Mouse (Mus musculus): Measurements from ENCODE around the gene Aff3. TPM values are rescaled to one million over a fixed set of nuclear protein-coding genes. Genes with fewer than 3 reads are reported as not detected.

Aff3 gene
- total RNA-seq, 2 experiments from 2014 or later = 14.2 to 34.5 TPM

DNA sequence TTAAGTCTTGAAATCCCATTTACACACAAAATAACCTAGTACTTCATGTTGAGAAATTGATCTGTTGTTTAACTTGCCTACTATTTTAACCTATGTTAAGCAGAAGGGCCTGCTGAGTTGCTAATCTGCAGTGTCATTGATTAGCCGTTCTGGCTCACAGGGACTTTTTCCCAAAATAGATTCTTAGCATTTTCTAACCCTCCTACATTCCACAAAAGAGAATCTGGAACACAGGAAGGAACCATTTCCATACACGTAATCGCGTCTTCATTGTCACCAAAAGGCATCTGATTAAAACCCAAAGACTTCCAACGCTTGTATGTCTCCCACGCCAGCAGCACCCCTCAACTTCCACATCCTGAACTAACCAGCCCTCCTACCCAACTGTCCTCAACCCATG is 44.4 kb downstream of the Aff3 start:
- no peak for ATAC-seq (replicated peaks; ENCODE audit: low FRiP score, low TSS enrichment, poor library complexity, severe bottlenecking)

DNA sequence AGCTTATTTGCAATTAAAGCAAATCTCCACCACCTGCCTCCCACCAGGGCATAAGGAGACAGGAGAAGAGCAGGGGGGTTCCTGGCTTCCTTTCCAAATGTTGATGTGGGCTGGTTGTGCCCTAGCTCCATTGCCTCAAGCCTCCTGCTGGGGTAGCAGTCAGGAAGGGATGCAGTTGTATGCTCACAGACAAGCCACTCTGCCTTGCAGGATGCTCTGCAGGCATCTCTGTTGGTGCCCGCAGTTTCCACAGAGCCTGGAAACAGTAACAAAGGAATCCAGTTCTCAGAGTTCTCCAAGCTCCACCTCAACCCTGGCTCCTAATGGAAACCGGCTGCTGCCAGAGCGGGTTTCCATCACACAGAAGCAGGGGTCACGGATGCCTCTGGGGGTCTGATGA is 58.0 kb downstream of the Aff3 start:
- no peak for ATAC-seq (replicated peaks; ENCODE audit: low FRiP score, low TSS enrichment, poor library complexity, severe bottlenecking)

DNA sequence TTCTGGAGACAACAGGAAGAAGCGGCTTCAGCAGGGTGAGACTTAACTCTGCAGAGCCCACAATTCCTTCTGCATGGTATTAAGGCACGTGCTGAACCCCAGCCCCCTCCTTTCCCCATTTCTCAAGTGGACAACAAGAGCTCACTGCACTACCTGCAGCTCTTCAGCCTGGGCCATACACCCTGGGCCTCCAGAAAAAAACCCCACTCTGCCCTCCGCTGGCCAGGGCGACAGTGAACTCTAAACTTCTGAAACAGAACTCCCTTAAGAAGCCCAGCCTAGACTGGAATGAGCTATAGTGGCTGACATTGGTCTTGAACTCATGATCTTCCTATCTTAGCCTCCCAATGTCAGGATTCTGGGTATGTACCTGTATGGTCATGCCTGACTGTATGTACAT is 59.3 kb downstream of the Aff3 start:
- no peak for ATAC-seq (replicated peaks; ENCODE audit: low FRiP score, low TSS enrichment, poor library complexity, severe bottlenecking)

GRCm38 (mm10) chr1:38604611-38605010 is 60.1 kb downstream of the Aff3 start:
- ATAC-seq (replicated peaks; ENCODE audit: low FRiP score, low TSS enrichment, poor library complexity, severe bottlenecking) = no peak

DNA sequence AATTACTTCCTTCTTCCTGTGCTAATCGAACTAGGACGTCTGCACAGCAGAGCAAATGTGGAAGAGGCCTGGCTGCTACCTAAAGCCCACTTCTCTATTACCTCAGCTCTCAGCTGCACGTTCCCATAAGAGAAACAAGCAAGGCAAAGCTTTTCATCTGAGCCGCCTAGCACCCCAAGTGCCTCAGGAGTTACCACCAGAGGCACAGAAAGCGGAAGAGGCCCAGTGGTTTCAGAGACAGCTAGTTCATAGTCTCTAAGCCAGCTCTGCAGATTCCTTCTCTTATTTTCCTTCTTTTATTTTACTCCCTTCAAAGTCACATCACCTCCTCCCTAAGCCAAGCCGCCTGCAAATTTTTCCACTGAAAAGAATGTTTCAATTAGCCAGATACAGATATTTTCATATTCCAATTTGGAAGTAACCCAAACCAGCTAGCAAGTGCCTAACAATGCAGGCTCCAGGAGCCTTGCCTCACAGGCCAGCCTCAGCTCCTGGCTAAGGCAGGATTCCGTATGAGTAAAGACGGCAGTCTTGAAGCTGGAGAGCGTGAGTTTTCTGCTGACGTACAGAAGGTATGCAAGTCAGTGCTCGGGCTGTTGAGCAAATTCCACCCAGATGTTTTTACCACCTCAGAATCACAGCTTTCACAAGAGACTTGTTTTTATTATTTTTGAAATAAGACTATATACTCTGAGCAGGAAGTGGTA is 62.8 kb downstream of the Aff3 start:
- ATAC-seq (replicated peaks; ENCODE audit: low FRiP score, low TSS enrichment, poor library complexity, severe bottlenecking) = no peak

GRCm38 (mm10) chr1:38595311-38595710 is 69.4 kb downstream of the Aff3 start:
- no peak for ATAC-seq (replicated peaks; ENCODE audit: low FRiP score, low TSS enrichment, poor library complexity, severe bottlenecking)

- no peak for ATAC-seq (replicated peaks; ENCODE audit: low FRiP score, low TSS enrichment, poor library complexity, severe bottlenecking)
These were observed 70.0 kb downstream of the Aff3 start for GRCm38 (mm10) chr1:38594766-38595165.

GRCm38 (mm10) chr1:38591194-38591593 is 73.6 kb downstream of the Aff3 start:
- no peak for ATAC-seq (replicated peaks; ENCODE audit: low FRiP score, low TSS enrichment, poor library complexity, severe bottlenecking)

DNA sequence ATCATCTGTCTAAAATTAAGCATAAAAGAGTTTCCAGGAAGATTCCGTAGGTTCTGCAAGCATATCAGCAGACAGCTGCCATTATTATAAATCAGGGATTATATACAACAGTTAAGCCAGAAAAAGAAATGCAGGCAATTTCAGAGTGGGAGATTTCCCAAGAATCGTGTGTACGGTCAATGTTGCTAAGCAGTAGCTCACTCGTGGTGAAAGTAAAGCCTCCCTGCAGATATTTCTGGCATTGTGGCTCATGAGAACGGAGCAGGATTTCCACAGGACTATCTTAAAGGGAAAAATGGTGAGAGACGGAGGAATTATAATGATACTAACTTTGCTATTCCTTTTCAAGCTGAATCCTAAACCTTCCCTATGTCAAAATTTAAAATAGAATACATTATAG is 76.0 kb downstream of the Aff3 start:
- no peak for ATAC-seq (replicated peaks; ENCODE audit: low FRiP score, low TSS enrichment, poor library complexity, severe bottlenecking)

- ATAC-seq (replicated peaks; ENCODE audit: low FRiP score, low TSS enrichment, poor library complexity, severe bottlenecking) = no peak
These were observed 82.4 kb downstream of the Aff3 start for GRCm38 (mm10) chr1:38582328-38582727.

GRCm38 (mm10) chr1:38580572-38580971 is 84.2 kb downstream of the Aff3 start:
- ATAC-seq (replicated peaks; ENCODE audit: low FRiP score, low TSS enrichment, poor library complexity, severe bottlenecking) = no peak

GRCm38 (mm10) chr1:38578339-38578738 is 86.4 kb downstream of the Aff3 start:
- ATAC-seq (replicated peaks; ENCODE audit: low FRiP score, low TSS enrichment, poor library complexity, severe bottlenecking) = no peak

DNA sequence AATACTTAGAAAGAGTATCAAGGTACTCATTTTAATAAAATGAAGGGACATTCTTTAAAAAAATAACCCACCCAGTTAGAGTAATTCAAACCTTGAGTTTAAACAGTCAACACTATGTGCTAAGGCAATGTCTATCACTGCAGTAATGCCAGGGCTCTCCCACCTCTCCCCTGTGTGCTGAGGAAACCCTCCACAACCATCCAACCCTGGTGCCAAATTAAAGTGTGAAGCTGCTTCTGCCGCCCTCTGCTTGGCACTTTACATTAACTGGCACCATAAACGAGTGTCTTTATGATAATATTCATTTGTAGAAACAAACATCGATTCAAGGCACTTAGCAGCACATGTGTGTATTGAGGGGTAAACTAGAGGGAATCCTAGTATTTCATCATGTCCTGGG is 97.0 kb downstream of the Aff3 start:
- ATAC-seq (replicated peaks; ENCODE audit: low FRiP score, low TSS enrichment, poor library complexity, severe bottlenecking) = no peak

GRCm38 (mm10) chr1:38566101-38566678 is 98.6 kb downstream of the Aff3 start:
- ATAC-seq (replicated peaks; ENCODE audit: low FRiP score, low TSS enrichment, poor library complexity, severe bottlenecking) = no peak

DNA sequence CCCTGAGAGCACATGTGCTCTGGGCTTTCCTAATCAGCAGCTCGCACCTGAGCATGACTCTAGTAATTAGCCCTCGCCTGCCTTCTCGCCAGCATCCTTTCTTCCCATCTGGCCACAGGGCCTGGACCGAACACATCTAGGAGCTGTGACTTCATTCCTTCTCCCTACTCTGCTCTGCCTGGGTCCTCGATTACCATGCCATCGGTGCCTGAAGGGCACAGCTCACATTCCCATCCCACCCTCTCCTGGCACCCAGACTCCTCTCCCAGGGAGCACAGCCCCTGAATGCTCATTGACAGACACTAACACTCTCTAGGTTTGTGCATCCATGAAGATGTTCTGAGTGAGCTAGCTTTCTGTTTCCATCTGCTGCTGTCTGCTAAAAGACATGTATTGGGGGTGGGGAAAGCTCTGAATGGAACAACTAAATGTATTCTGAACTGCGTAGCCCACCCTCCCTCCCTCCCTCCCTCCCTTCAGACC is 99.4 kb downstream of the Aff3 start:
- ATAC-seq (replicated peaks; ENCODE audit: low FRiP score, low TSS enrichment, poor library complexity, severe bottlenecking) = no peak

DNA sequence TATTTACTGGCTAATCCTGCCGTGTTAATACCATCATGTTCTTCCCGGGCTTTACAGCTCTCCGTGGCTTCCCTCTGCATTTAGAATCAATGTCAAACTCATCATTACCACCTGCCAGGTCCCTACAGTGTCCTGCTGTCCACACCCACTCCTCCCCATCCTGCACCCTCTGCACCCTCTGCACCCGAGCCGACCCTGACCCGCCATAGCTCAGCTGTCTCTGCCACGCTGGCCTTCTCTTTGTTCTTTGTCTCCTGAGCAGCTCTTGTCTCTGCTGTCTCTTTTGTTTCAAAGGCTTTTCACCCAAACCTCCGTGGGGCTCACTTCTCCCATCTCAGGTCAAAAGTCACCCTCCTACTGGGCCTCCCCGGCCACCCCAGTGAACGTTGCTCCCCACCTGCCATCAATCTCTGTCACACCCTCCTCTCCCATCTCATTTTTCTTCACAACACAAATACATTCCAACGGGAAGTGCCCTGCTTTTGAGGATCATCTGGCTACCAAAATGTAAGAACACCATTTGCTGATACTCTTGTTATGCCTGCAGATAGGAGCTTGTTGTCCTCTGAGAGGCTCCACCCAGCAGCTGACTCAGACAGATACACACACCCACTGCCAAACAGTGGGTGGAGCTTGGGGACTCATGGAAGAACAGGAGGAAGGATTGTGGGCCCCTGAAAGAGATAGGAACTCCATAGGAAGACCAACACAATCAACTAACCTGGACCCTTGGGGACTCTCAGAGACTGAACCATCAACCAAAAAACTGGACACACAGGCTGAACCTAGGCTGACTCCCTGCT is 102.2 kb downstream of the Aff3 start:
- ATAC-seq (replicated peaks; ENCODE audit: low FRiP score, low TSS enrichment, poor library complexity, severe bottlenecking) = 0 out of 2 replicates have a peak, but pooled peaks have one; percentile 7

- no peak for ATAC-seq (replicated peaks; ENCODE audit: low FRiP score, low TSS enrichment, poor library complexity, severe bottlenecking)
These were observed 103.4 kb downstream of the Aff3 start for GRCm38 (mm10) chr1:38561331-38561730.

DNA sequence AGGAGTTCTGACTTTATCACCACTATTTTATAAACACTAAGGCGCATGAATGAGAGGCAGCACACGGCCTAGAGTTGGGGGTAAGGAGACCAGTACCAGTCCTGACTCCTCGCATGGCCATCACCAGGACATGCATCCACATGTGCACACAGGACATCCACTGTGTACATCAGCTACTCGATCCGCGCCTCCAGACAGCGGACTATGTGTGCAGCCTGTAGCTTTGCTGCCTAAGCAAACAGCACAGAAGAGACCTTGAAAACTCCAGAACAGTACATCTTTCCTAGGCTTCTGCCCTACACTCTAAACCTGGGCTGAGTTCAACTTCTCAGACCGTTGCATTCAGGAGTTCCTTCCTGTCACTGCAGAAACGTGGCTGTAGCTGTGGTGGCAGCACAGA is 104.1 kb downstream of the Aff3 start:
- ATAC-seq (replicated peaks; ENCODE audit: low FRiP score, low TSS enrichment, poor library complexity, severe bottlenecking) = no peak

DNA sequence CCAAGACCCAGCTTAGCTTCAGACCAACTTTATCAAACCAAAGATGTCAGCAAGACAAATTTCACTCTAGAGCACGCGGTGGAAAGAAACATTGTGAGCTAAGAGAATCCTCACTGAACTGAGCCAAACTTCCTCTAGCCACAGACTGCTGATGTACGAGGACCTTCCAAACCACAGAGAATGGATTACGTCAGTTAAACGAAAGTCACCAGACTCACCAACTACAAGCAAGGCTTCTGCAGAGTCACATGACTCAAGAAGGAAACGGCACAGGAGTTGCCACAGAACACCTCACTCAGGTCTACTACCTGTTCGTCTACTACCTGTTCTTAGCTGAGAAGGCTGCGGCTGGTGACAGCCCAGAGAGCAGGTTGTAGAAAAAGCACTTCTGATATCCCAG is 107.1 kb downstream of the Aff3 start:
- ATAC-seq (replicated peaks; ENCODE audit: low FRiP score, low TSS enrichment, poor library complexity, severe bottlenecking) = peak; percentile 58; the same call in 1 of the 2 replicates

GRCm38 (mm10) chr1:38554546-38554945 is 110.2 kb downstream of the Aff3 start:
- no peak for ATAC-seq (replicated peaks; ENCODE audit: low FRiP score, low TSS enrichment, poor library complexity, severe bottlenecking)

All from megakaryocyte-erythroid progenitor cell, adult 5-6 weeks (primary cell).